Mouse (Mus musculus) cerebellum, postnatal 25 days (tissue): Measurements from ENCODE around the gene Dkk2.
A peak's percentile ranks its signal among the peaks of the same experiment; 100 is the strongest.

Experiments
- DNase-seq, 2 experiments: peaks; one replicate each; pipeline ENCODE4 v3.0.0; 2021; ENCODE audit warnings: mixed read lengths in 2 of 2

Dkk2 gene

DNA sequence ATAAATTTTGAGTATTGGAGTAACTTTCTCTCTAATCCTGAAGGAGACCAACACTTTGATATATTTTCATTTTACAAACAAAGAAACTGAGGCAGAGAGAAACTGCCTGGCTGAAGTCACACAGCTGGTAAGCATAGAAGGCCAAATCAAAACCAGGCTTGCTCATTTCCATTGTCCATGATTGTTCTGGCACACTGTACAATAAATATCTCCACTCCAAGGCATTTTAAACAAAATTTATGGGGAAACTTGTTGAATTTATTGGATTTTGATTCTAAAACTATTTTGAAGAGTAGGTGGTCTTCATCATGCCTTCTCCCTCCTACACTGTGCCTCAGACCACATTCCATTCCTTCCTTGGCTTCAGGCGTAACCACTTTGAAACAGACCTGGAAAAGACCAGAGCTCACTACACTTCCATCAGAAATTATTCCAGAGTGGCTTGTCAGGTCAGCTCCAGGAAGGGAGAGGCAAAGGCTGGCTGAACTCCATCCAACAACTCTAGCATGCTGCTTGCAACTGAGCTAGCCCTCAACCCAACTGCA lies 44.7 kb downstream of the Dkk2 start:
- no peak for DNase-seq

DNA sequence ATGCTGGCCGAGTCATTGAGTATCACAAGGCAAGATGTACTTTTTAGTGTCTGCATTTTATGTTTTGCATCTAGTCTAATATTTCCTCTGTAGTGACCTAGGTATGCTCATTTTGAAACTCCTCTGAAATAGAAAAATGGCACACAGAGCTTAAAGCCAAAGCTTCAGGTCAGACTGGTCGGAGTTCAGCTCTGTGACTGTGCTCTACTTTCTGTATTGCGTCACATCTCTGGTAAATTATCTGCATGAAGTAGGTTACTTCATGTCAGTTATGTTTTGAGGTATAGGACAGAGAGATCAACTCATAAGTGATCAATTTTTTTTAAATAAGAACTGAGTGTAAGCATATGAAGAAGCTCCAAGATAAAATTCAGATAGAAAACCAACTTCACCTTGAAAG lies 45.7 kb downstream of the Dkk2 start:
- DNase-seq, result no peak

DNA sequence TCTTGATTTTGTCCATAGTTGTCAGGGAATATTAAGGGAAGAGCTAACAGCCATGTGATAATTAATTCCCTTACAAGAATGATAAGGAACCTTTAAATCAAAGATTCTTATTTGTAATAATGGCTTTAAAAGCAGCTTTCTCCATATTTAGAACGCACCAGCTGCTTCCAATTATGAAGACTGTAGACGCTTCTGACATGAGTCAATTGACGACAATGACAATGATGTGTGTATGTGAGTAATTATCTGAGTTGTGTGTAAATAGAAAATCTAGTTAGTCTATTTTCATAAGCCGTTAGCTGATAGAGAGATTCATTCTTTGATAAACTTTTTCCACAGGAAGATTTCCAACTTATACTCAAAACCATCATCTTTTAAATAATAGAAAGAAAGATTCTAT lies 46.8 kb downstream of the Dkk2 start:
- no peak for DNase-seq

DNA sequence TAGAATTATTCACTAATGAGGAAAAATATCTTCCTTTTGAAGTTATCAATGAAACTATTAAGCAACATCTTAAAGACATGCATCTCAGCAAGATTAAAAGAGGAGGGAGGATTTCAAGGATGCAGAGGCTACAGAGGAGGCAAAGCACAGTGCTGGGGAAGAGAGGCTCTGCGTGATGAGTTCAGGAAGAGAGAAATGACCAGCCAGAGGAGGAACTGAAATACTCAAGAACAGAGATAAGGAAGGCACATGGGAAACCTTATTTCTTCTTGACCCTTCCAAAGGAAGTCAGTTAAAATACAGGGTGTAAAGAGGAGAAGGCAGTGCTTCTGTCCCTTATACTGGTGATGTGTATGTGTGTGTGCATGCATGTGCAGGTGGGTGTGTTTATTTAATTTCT lies 49.4 kb downstream of the Dkk2 start:
- no peak for DNase-seq

DNA sequence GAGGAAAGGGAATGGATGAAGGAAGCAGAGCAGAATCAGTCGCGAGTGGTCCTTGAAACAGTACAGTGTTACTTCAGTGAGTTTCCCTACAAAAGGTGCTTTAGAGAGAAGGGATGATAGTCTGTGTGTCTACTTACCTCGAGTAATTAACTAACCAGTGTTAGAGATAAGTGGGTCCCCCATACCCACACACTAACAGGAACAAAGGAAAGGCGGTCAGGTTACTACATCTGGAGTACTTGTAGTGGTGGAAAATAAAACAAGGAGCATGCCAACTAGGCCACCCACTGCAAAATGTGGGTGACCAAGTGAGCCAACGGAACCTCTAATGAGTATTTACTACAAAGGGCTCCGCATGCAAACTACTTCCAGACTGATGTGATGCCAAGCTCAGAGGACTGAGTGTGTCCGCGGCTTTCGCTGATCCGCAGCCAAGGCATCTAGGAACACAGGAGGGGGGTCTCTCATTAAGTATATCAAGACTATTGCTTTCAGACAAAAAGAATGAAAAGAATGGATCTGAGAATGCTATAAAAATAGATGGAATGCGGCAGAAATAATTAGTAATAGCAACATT lies 52.8 kb downstream of the Dkk2 start:
- no peak for DNase-seq

DNA sequence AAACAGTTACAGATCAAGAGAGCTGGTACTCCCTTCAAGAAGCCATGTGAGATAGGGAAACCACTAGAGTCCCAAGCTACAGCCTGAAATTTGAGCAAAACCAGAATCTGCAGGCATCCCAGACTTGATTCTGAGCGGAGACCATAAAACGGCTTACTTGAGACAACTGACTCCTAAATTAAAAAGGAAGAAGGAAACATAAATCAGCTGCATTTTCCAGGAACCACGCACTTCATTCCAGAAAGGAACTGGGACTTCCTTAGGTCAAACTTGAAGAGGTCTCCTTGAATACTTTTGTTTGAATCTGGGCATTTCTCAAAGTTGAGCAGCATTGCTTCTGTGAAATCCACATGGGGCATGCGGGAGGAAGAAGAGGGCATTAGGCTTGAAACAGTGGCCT lies 55.9 kb downstream of the Dkk2 start:
- DNase-seq, result no peak

DNA sequence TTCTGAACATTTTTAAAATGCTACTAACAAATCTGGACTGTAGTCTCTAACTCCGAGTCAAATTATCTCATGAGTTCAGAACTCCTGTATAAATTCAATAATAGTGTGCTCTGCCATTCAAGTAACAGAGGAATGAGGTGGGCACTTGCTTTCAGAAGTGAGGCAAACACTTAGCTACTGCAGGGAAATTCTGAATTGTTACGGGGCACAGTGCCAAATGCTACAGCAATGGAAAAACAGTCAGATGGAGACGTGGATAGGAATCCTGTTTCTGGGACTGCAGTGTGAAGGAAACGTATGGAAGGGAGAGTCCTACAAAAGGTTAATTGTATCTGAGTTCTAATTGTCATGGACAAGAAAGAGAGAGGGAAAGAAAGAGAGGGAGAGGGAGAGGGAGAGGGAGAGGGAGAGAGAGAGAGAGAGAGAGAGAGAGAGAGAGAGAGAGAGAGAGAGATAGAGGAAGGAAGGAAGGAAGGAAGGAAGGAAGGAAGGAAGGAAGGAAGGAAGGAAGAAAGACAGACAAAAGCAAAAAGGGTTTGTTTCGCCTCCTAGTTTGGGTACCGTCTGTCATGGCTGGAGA lies 64.4 kb downstream of the Dkk2 start:
- no peak for DNase-seq

DNA sequence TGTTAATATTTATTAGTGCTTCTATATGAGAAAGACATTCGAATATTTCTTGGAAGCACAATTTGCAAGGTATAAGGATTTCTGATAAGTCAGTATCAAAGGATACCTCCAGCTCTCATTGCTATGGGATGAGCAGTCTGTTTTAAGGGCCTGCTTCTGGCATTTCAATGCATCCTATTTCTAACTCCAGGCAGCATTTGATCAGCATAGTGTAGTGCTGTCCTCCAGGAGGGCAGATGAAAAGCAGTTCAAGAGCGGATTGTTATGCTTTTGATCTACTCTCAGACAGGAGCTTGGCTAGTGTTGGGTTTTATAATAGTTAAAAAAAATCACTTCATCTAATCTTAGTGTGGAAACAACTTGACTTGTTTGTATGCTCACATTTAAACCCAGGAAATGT lies 73.7 kb downstream of the Dkk2 start:
- no peak for DNase-seq

DNA sequence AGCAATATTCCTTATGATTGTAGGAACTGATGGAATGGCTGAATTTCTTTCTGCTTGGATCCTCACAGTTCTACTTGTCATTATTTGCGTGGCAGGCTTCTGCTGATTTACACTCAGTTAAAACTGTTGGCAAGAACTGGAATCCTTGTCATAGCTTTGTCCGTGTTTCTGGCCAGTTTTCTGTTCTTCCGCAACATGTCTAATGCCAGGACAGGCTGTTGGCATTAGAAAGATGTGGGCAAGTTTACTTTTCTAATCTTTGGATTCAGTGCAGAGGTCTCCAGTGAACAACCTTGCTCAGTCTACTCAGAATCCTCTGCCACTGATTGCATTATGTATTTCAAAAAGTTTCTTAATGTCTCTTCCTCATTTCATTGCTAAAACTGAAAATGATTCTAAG lies 83.8 kb downstream of the Dkk2 start:
- DNase-seq, result no peak

DNA sequence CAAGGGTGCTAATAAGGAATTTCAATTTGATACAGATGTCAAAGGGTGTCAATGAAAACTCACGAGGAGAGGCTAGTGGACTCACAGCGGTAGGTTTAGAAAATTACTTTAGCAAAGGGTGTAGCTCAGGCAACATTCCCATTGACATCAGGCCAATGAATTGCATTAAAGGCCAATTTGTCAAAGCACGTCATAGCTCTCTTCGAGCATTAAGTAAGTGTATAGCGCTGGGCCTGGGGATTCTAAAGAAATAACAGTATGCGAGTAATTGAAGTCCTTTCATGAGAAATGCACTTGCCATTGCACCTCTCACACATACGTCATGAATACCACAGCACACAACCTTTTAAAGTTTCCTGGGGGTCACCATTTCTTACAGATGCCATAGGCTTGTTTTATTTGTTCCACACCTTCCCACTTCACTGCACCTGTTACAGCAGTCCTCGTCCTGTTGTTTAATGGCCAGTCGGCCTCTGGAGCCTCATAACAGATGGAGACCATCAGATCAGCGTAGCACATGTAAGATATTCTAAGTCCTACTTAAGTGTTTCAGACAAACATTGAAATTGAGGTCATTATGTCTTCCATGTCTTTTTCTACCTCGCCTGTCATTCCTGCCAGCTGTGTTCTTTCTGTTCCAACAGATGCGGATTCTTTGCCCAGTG lies 101.9 kb downstream of the Dkk2 start:
- no peak for DNase-seq

DNA sequence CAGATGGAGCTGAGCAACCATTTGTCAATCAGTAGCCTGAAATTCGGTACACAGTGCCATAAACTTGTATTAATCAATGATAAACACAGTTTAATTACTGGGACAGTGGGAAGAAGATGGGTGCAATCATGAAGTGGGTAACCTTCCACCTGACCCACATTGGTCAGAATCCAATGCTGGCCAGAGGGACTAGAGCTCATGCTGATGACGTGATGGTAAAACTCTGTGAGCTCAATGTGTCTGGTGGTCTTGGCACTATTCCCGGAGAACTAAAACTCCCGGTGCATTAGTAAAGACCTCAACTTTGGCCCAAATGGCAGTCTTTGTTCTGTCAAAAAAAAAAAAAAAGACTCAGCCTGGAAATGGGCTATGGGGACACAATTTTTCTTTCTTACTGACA lies 116.9 kb downstream of the Dkk2 start:
- no peak for DNase-seq

DNA sequence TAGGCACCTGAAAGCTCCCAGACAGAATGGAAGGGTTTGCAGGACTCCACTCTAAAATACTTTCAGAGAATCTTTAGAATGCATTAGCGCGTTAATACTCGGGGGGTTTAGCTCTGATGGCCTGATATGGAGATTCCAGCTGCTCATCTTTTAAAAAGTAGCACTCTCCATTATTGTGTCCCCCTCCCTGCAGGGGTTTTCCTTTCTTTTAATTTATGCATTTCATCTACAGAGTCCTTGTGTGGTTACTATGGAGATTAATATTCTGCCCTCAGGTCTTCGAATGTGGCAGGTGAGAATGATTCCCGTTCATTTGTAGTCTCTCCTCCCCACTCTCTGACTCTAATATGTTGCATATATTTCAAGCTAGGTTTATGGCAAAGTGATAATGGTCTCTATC lies 117.6 kb downstream of the Dkk2 start:
- DNase-seq, result no peak

DNA sequence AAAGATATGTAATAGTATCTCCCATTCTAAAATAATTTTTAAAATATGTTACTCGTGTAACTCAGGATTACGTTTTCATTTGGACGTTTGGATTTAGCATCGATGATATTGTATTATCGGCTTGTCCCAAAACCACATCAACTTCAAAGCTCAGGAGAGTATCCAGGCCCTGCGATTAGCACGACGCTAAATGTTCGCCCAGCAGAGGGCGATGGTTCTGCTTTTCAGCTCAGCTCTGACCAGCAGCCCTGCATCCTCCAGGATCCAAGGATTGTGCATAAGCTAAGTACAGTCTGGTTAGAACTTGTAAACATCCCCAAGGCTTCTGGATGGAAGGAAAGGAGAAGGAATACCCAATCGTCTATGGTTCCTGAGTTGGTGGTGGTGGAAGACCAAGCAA lies 122.4 kb downstream of the Dkk2 start:
- peak; percentile 31 to 54 for DNase-seq

DNA sequence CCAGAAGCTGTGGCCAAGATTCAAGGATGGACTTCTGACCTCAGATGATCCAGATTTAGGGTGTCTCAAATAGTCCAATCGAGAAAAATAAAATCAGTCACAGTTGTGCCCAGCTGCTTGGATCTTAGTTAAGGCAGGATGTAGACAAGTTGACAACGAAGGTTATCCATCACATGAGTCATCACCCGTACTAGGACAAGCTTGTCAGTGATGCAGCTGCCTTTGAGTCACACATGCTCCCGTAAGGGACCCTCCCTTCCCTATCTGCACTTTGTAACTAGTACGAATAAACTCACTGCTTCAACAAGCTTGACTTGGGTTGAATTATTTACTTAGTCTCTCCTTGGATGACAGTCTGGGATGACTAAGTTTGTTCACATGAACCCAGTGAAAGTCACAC lies 126.2 kb downstream of the Dkk2 start:
- no peak for DNase-seq

DNA sequence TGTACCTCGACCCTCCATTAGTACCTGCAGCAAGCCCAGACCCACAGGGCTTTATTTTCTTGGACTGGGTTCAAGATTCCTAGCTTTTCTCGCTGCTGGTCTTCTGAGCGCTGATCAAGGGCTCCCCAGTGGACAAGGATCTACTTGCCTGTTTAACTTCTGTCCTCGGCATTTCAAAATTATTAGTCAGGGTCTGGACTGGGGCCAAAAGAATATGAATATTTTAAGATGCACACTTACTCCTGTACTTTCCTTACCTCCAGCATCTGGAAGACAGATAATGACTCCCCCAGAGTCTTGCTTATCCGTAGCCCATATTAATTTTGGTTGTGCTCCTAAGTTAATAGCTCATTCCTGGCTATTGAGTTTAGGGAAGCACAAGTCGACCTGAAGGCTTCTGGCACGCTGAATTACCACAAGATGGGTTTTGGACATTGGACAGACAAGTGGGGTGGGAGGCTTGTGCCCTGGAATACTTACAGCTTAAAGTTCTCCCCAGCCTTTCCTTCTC lies 134.9 kb downstream of the Dkk2 start:
- no peak for DNase-seq

DNA sequence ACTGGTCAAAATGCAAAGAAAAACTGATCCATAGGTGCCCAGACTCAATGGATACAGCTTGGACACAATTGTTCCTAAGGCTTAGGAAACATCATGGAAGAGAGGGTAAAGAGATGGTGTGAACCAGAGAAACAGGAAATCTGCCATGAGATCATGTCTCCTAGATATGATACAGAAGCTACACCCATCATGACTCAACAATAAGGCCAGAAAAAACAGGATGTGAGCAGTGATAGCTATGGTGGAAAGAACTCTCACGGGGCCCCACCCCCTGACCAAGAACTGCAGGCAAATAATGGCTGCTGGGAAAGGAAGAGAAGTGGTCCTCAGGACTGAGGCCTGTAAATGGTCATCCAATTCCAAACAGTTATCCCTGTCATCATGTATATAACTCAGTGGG lies 142.5 kb downstream of the Dkk2 start:
- no peak for DNase-seq
